Mouse (Mus musculus) neural tube, embryonic 14.5 days (tissue): ENCODE measurements around the gene Gm21860. TPM values are rescaled to one million over a fixed set of nuclear protein-coding genes. Genes with fewer than 3 reads are reported as not detected.
"Not testable (repeated sequence)": the region's sequence is repeated elsewhere in the genome, so short reads cannot be mapped to it uniquely, and the experiment has no call there.

Source experiments
- ATAC-seq: fragments of 200-750 bp; cut with Nextera tagmentation; 2 replicates; pipeline ENCODE4 v1.8.0; 2017; ENCODE audit warnings: low read depth, mild to moderate bottlenecking, moderate TSS enrichment, moderate library complexity
- H3K27ac ChIP-seq: fragments of 300-500 bp; sonication (generic); 2 replicates; pipeline ENCODE4 v1.5.1; 2014; ENCODE audit warnings: low read depth, mild to moderate bottlenecking, control low read depth, low read length, moderate library complexity, mixed read lengths
- H3K27me3 ChIP-seq: fragments of 300-500 bp; sonication (generic); 2 replicates; pipeline ENCODE4 v1.6.1; 2014; ENCODE audit warnings: low read length; ENCODE audit not compliant: control insufficient read depth, insufficient read depth
- H3K36me3 ChIP-seq: fragments of 300-500 bp; sonication (generic); 2 replicates; pipeline ENCODE4 v1.6.1; 2014; ENCODE audit warnings: low read length, mixed read lengths; ENCODE audit not compliant: control insufficient read depth, insufficient read depth
- H3K4me1 ChIP-seq: fragments of 300-500 bp; sonication (generic); 2 replicates; pipeline ENCODE4 v1.6.1; 2014; ENCODE audit warnings: low read length; ENCODE audit not compliant: control insufficient read depth, insufficient read depth
- H3K4me2 ChIP-seq: fragments of 300-500 bp; sonication (generic); 2 replicates; pipeline ENCODE4 v1.6.1; 2014; ENCODE audit warnings: mild to moderate bottlenecking, low read depth, low read length, control low read depth
- H3K4me3 ChIP-seq: fragments of 300-500 bp; sonication (generic); 2 replicates; pipeline ENCODE4 v1.5.1; 2014; ENCODE audit warnings: low read depth, low read length, control low read depth, mixed read lengths
- H3K9ac ChIP-seq: fragments of 300-500 bp; sonication (generic); replicated peaks from 2 replicates; pipeline ENCODE4 v1.6.1; 2014; ENCODE audit warnings: low read depth, mild to moderate bottlenecking, control low read depth, low read length, mixed read lengths
- H3K9me3 ChIP-seq: fragments of 300-500 bp; sonication (generic); 2 replicates; pipeline ENCODE4 v1.6.1; 2016; ENCODE audit warnings: low read length; ENCODE audit not compliant: control insufficient read depth
- WGBS: fragments of 180-500 bp; shearing (Covaris S2); extraction: QIAGEN DNeasy Blood & Tissue Kit; methylation state at CpG from one replicate; pipeline ENCODE4 v1.1.7; 2014; 5-methylcytosine and 5-hydroxymethylcytosine counted together
- polyA plus RNA-seq: library from polyadenylated mRNA; unstranded; fragments of >200 nt; fragmentation: Nextera tagmentation; extraction: Ambion mirVana; gene quantifications from 2 replicates; pipeline ENCODE4 v1.2.1, GENCODE M21; 2014

Gene Gm21860
- polyA plus RNA-seq, result not detected in 2 replicates

DNA sequence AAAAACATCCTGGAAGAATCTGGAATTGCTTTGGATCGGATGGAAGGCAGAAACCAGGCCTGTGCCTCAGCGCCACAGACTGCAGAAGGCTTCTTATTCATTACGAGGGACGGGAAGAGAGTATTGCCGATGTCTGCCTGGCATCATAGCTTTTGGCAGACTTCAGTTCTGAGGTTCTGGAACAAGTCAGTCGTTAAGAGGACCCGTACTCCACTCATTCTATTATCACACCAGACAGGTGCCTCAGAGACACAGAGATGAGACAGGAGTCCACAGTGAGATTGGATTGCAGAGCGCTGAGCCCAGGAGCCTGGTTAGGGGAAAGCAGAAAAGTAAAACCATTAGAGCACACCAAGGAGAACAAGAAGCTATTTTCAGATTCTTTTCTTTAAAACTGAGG, at the start of gene Gm21860:
Gm21860 (minus strand) TSS at position 101 of the 400 bp plus-strand sequence.
- not testable (repeated sequence) for H3K9me3 ChIP-seq, H3K9ac ChIP-seq, H3K4me3 ChIP-seq, H3K27ac ChIP-seq, H3K27me3 ChIP-seq, H3K4me1 ChIP-seq, ATAC-seq, H3K4me2 ChIP-seq, H3K36me3 ChIP-seq
- no CpG with 5 or more reads among the region's 8 CpGs for WGBS

DNA sequence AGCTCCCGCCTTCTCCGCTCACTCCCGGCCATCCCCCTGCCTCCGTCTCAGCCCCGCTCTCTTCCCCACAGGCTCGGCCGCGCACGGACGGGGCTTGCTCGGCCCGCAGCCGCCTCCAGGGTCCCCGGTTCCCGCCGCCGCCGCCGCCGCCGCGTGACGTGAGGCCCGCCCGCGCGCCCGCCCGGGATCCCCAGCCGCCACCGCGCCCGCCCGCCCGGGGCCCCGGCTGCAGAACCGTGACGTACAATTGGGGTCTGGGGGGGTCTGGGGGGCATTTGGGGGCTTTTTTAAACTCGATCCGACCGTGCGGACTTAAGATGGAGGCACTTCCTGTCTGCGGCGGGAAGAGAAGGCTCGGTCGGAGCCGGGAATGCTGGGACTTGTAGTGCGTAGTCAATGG, 29.8 kb upstream of the Gm21860 start, which contains the start of gene Gm47283:
Gm47283 (plus strand) TSS at position 301 of the 400 bp plus-strand sequence.
- not testable (repeated sequence) for H3K27ac ChIP-seq, H3K4me2 ChIP-seq, H3K4me3 ChIP-seq, H3K36me3 ChIP-seq, H3K9ac ChIP-seq, H3K27me3 ChIP-seq, H3K4me1 ChIP-seq, H3K9me3 ChIP-seq, ATAC-seq
- WGBS, result no CpG with 5 or more reads among the region's 48 CpGs

DNA sequence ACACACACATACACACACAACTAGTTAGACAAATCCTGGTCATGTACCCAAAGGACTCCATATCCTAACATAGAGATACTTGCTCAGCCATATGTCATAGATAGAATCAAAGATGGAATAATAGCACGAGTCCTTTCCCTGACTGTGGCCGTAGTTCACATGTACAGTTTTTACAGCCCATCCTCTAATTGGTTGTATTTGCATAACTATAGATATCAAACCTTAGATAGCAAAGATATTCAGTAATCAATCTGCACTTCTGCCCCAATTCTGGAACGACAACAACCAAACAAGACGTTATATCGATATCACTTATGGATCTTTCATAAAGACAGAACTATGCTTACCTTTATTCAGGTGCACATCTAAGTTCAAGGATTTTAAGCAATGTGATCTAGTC, 9.4 kb downstream of the Gm21860 start:
- not testable (repeated sequence) for H3K4me3 ChIP-seq, H3K4me1 ChIP-seq, H3K27me3 ChIP-seq, H3K4me2 ChIP-seq, H3K9ac ChIP-seq, ATAC-seq, H3K27ac ChIP-seq
- Histone ChIP-seq H3K9me3 (peaks cover 20% of the 10 kb centered on the region), H3K36me3 (peaks cover 10% of the 10 kb centered on the region; the same call in 1 of the 2 replicates)
- 95% methylated on average over 5 of the region's 5 CpGs for WGBS

DNA sequence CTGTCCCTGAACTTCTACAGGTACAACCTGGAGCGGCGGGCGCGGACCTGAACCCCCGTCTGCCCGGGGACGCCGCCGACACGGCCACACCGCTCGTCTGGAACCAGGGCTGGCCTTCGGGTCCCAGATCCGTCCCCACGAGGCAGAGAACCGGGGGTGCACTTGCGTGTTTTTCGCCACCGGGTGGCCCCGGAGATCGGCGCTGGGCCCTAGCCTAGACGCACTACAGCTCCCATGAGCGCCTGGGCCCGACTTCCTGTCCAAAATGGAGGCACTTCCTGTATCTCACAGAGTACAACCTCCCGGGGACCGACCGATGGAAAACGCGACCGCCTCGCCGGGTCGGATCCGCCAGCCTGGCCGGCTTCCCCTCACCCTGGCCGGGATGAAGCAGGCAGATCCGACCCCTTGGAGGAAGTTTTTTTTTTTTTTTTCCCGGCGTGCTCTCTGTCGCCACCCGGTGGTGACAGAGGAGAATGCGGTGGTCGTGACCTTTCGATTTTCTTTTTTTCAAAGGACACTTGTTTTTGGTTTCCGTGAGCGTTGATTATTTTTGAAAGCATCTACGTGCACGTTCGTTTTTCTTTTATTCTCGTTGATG, 10.1 kb downstream of the Gm21860 start:
- Histone ChIP-seq H3K36me3 (peaks cover 17% of the 10 kb centered on the region), H3K9me3 (peaks cover 27% of the 10 kb centered on the region), H3K4me3 (peak overlapping the region; percentile 9; the same call in 1 of the 2 replicates)
- H3K27me3 ChIP-seq, H3K4me1 ChIP-seq, H3K9ac ChIP-seq, H3K4me2 ChIP-seq, H3K27ac ChIP-seq: not testable (repeated sequence)
- peak; percentile 99 for ATAC-seq
- WGBS, result 70% methylated on average over 51 of the region's 51 CpGs

DNA sequence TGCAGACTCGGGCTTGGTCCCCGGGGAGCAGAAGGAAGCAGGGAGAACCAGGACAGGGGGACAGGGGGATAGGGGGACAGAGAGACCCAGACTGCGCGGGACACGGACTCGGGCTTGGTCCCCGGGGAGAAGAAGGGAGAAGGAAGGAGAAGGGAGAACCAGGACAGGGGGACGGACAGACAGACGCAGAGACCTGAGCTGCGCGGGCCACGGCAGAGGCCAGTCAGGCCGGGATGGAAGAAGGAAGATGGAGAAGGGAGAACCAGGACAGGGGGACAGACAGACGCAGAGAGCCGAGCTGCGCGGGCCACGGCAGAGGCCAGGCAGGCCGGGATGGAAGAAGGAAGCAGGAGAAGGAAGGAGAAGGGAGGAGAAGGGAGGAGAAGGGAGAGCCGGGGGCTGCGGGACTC, 10.8 kb downstream of the Gm21860 start:
- Histone ChIP-seq H3K27me3 (no peaks in the 10 kb centered on the region), H3K4me1 (no peaks in the 10 kb centered on the region), H3K4me2 (no peak overlapping the region), H3K4me3 (no peak overlapping the region; the same call in 1 of the 2 replicates), H3K36me3 (peaks cover 23% of the 10 kb centered on the region), H3K9me3 (peaks cover 34% of the 10 kb centered on the region), H3K9ac (no peak overlapping the region), H3K27ac (no peak overlapping the region)
- WGBS, result 88% methylated on average over 21 of the region's 21 CpGs
- no peak for ATAC-seq

DNA sequence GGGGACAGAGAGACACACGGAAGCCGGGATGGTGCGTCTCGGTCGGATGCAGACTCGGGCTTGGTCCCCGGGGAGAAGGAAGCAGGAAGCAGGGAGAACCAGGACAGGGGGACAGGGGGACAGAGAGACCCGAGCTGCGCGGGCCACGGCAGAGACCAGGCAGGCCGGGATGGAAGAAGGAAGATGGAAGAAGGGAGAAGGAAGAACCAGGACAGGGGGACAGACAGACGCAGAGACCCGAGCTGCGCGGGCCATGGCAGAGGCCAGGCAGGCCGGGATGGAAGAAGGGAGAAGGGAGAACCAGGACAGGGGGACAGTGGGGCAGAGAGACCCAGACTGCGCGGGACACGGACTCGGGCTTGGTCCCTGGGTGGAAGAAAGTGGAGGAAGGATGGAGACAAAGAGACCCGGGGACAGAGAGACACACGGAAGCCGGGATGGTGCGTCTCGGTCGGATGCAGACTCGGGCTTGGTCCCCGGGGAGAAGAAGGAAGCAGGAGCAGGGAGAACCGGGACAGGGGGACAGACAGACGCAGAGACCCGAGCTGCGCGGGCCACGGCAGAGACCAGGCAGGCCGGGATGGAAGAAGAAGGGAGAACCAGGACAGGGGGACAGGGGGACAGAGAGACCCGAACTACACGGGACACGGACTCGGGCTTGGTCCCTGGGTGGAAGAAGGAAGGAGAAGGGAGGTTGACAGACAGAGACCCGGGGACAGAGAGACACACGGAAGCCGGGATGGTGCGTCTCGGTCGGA, 11.4 kb downstream of the Gm21860 start:
- not testable (repeated sequence) for H3K4me1 ChIP-seq, H3K27ac ChIP-seq, H3K4me3 ChIP-seq, H3K4me2 ChIP-seq, ATAC-seq, H3K9ac ChIP-seq, H3K27me3 ChIP-seq
- peaks cover 29% of the 10 kb centered on the region for H3K36me3 ChIP-seq
- H3K9me3 ChIP-seq, result peaks cover 34% of the 10 kb centered on the region
- WGBS, result 89% methylated on average over 46 of the region's 46 CpGs

DNA sequence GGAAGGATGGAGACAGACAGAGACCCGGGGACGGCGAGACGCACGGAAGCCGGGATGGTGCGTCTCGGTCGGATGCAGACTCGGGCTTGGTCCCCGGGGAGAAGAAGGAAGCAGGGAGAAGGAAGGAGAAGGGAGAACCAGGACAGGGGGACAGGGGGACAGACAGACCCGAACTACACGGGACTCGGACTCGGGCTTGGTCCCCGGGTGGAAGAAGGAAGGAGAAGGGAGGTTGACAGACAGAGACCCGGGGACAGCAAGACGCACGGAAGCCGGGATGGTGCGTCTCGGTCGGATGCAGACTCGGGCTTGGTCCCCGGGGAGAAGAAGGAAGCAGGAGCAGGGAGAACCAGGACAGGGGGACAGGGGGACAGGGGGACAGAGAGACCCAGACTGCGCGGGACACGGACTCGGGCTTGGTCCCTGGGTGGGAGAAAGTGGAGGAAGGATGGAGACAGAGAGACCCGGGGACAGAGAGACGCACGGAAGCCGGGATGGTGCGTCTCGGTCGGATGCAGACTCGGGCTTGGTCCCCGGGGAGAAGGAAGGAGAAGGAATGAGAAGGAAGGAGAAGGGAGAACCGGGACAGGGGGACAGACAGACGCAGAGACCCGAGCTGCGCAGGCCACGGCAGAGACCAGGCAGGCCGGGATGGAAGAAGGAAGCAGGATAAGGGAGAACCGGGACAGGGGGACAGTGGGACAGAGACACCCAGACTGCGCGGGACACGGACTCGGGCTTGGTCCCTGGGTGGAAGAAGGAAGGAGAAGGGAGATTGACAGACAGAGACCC, 12.2 kb downstream of the Gm21860 start:
- not testable (repeated sequence) for ATAC-seq, H3K27me3 ChIP-seq, H3K27ac ChIP-seq, H3K4me3 ChIP-seq, H3K9ac ChIP-seq, H3K4me1 ChIP-seq, H3K4me2 ChIP-seq
- peaks cover 32% of the 10 kb centered on the region for H3K36me3 ChIP-seq
- H3K9me3 ChIP-seq, result peaks cover 34% of the 10 kb centered on the region
- 93% methylated on average over 49 of the region's 49 CpGs for WGBS

DNA sequence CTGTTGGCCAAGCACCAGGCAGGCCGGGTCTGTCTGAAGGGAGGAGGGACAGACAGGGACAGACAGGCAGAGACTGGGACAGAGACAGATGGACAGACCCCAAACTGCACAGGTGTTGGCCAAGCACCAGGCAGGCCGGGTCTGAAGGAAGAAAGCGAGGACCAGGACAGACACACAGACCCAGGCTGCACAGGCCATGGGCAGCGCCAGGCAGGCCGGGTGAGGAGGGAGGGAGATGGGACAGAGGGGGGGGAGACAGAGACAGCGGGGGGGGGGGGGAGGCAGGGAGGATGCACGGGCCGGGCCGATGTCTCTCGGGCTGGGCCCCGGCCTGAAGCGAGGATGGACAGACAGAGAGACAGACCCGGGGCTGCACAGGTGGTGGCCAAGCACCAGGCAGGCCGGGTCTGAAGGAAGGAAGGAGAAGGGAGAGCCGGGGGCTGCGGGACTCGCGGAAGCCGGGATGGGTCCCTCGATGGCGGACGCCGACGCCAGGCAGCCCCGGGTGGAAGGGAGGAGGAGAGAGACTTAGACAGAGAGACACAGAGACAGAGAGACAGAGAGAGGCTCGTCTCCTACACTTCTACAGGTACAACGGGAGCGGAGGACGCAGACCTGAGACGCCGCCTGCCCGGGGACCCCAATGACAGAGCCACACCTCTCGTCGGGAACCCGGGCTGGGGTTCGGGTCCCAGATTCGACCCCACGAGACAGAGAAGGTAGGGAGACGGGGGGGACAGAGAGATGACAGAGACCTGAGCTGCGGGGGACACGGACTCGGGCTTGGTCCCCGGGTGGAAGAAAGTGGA, 13.0 kb downstream of the Gm21860 start:
- 90% methylated on average over 43 of the region's 43 CpGs for WGBS
- H3K4me2 ChIP-seq, H3K9ac ChIP-seq, H3K27ac ChIP-seq, H3K4me3 ChIP-seq, H3K4me1 ChIP-seq, H3K27me3 ChIP-seq: not testable (repeated sequence)
- peak; percentile 13; the same call in 1 of the 2 replicates for ATAC-seq
- Histone ChIP-seq H3K36me3 (peaks cover 32% of the 10 kb centered on the region), H3K9me3 (peaks cover 34% of the 10 kb centered on the region)
